Mouse (Mus musculus) thymus, postnatal 36 days (tissue): ENCODE results near the gene Tspan17.
"Not testable (repeated sequence)": the region's sequence is repeated elsewhere in the genome, so short reads cannot be mapped to it uniquely, and the experiment has no call there.

Experiments used
- DNase-seq, 2 experiments: peaks; one replicate each; pipeline ENCODE4 v3.0.0; 2022; ENCODE audit warnings: mixed read lengths in 2 of 2

Tspan17 gene

DNA sequence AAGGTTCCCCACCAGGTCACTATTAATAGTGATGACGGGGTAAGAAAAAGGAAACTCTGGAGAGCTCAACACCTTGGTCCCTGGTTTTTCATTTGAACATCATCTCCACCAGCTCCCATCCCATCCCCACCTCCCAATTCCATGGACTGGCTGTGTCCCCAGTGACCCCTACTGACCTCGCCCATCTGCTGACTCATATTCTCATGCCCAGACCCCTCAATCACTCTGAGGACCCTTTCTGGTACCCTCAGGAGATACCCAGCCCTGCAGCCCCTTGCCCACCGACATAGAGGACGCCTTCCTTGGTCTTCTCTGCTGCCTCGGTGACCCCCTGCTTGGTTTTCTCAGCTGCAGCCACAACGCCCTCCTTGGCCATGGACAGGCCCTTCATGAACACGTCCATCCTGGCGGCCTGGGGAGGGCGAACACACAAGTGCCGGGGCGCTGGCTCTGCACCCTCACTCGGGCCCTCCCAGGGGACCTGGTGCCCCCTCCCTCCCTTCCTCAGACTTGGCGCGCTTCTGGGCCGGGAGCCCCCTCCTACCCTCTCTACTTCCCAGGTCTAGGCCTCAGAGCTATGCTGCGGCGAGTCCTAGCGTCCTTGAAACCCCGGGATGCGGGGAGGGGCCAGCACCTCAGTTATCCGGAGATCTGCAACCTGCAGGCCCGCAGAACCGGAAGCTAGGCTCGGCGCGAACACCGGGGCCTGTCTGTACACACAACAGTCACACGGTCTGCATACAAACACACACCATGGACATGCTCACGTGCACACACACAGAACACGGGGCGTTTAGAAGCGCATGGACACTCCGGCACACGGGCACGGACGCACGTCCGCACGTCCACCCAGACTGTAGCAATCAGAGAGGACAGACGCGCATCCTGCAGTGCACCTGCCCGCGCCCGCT lies 23.6 kb upstream of the Tspan17 start:
- DNase-seq: no peak

DNA sequence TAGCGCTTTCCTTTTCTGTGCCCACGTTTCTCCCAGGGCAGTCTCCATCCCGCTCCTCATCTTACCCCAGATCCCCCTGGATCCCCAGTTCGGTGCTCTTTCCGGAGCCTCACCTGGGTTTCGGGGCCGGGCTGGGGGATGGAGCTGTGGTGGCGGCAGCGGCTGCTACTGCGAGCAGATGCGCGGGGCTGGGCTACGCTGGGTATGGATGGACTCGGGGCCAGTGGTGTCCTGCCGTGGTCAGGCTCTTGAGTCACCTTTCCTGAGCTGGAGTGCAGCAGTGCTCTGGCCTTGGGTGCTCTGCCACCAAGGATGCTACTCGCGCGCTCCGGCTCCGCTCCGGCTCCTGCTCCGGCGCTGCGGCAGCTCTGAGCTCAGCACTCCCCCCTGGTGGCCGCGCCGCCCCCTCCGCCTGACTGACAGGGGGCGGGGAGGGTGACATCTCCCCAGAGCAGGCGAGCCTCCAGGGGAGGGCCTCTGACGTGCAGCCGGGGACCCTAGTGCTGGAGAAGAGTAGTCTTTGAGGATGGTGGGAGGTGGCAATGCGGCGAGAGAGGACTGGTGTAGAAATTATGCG lies 22.9 kb upstream of the Tspan17 start, which contains the start of gene Sncb:
Gene Sncb (minus strand): TSS at position 404 of the 577 bp plus-strand sequence.
- DNase-seq: peak; percentile 67 to 71

DNA sequence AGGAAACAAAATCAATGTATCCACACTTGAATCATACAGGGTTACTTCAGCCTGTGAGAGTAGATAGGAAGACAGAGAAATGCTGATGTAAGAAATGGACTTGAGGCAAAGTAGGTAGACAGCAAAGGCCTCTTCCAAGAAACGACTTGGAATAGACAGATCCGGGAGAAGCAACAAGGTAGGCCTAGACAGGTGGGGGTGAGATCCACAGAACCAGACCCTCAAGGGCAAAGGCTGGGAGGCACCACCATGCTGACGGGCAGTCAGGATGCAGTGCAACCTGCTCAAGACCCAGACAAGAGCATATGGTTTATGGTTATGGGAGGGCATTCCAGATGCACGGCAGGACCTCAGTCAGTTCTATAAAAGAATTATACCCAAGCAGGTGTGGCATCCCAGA lies 22.2 kb upstream of the Tspan17 start:
- no peak for DNase-seq

DNA sequence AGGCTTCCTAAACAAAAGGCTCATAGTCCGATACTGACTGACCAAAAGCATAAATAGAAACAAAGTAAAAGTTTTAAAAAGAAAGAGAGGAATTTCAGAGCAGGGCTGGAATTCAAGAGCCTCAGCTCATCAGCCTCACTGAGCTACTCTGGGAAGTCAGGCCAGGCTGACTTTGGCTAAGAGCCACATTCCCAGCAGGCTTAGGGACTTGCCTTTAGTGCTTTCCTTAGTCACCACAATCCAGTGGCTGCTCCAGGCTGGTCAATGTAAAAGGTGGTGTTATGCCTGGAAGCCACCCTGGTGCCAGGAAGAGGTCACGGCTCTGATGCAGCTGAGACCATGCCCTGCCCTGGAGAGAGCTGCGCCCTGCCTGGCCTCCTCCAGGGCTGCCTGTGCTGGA lies 8.6 kb upstream of the Tspan17 start:
- no peak for DNase-seq

DNA sequence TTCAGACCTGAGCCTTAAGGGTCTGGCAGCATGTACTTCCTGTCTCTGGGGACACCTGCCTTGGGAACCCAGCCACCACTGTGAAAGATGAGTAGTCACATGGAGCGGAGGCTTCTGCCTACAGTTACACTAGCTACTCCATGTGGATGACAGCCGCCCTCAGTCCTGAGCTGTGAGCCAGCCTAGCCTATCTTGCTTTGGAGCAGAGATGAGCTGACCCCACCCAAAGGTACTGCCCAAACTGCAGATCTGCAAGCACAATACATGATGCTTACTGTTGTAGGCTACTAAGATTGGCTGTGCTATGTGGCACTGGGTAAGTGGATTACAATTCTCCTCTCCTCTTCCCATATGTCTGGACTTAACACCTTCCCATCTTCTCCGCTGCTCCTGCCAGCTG lies 8.1 kb upstream of the Tspan17 start:
- DNase-seq: no peak

DNA sequence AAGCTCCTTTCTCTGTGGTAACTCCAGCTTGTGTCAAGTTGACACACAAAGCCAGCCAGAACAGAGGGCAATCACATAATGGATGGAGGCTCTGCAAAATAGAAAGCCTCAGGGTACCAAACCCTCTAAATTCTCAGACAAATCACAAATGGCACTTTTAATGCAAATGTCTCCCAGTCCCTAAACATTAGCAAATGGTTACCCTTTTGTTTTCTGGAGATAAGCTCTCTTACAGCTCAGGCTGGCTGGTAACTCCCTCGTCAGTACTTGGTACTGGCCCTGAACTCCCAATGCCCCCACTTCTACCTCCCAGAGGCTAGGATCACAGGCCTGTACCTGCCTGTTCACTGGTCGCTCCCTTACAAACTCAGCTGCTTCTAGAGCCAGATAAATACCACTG lies 5.9 kb upstream of the Tspan17 start:
- no peak for DNase-seq

DNA sequence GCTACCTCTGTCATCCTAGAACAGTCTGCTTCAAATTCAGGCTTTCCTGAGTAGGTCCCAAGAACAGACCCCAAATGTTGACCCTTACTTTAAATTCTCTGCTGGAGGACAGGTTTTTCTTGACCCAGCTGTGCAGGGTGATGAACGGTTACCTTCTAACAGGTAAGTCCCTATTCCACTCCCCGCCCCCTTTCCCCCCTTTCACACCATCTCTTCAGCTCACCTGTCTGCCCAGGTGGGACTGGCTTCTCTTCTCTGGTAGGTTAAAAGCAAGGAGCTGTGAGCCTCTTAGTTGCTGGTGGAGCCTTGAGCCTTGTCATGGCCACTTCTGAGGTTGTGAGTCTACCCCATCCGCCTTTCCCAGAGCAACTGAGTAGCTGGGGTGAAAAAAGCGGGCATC lies 5.5 kb upstream of the Tspan17 start, which contains the start of gene Eif4e1b:
Gene Eif4e1b (plus strand): TSS at position 301 of the 400 bp plus-strand sequence.
- no peak for DNase-seq

DNA sequence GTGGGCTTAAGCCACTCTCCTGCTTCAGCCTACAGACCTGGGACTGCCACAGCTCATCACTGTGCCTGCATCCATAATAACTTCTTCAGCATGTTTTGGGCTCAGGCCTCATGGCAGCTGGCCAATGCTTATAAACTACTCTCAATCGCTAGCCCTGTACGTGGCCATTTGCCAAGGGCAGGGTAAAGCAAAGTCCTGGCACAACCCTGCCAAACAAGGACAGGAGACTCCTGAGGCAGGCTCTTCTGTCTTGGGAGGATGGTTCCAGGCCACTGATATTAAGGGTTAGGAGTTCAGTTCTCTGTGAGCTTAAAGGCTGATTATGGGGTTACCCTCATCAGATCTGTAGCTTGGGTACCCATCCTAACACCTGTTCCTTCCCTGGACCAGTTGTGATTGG lies 1.6 kb upstream of the Tspan17 start:
- not testable (repeated sequence) for DNase-seq

DNA sequence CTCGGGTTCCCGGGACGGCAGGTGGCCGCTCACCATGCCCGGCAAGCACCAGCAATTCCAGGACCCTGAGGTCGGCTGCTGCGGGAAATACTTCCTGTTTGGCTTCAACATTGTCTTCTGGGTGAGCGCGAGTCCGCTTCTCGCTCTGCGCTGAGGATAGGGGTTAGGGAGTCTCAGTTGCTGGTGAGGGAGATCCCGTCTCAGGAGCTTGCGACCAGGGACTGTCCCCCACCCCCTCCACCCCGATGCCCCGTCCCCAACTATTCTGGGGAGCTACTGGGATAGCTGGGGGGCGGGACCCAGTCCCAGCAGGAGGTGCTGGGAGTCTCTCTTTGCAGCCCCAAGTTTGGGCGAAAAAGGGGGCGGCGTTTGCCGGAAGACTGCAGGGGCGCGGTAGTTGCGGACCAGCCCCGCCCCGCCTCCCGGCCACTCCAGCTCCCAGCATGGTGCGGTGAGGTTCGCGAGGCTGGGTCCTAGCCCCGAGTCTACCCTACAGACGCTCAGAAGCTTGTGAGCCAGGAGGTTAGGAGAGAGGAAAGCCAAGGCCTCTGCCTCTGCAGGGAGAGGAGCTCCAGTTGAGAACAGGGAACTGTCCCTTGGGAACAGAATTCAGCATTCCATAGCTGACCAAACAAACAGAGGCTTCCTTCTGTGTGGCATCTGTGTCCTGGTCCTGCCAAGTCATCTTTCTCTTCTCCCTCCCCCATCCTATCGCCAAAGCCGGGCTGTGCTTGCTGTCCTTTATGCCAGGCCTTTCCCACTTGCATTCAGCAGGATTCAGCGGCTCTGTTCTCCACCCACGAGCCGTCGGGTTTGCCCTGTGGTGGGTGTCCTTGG lies 602 bp downstream of the Tspan17 start:
- no peak for DNase-seq

DNA sequence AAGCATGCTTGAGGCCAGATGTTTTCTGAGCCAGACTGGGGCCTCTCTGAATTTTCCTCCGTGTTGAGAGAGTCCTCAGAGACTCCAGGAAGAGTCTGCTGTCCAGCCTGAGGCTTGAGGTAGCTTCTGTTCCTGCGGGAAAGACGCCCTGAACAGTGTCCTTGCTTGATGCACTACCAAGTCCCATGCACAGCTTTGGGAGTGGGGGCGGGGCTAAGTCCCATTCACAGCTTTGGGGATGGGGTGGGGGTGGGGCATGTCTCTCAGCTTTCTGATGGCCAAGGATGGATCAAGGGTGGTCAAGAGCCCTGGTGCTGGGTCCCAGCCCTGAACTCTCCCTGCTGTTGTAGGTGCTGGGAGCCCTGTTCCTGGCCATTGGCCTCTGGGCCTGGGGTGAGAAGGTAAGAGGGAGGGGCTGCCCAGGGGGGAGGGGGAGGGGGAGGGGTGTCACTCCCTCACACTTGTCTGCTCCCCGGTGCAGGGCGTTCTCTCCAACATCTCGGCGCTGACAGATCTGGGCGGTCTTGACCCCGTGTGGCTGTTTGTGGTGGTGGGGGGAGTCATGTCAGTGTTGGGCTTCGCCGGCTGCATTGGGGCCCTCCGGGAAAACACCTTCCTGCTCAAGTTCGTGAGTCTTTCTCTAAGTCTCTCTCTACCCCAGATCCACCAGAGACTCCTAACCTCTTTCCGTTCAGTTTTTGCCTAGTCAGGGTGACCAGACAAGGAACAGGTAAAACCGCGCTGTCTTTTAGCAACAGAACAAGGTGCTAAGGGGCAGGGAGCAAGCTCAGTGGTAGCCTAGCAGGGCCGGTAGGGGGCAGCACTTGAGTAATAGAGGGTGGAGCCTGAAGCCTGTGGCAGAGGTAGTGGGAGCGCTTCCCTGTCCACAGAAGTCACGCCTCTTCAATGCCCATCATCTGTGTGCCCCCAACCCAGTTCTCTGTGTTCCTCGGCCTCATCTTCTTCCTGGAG lies 3.4 kb downstream of the Tspan17 start:
- no peak for DNase-seq

DNA sequence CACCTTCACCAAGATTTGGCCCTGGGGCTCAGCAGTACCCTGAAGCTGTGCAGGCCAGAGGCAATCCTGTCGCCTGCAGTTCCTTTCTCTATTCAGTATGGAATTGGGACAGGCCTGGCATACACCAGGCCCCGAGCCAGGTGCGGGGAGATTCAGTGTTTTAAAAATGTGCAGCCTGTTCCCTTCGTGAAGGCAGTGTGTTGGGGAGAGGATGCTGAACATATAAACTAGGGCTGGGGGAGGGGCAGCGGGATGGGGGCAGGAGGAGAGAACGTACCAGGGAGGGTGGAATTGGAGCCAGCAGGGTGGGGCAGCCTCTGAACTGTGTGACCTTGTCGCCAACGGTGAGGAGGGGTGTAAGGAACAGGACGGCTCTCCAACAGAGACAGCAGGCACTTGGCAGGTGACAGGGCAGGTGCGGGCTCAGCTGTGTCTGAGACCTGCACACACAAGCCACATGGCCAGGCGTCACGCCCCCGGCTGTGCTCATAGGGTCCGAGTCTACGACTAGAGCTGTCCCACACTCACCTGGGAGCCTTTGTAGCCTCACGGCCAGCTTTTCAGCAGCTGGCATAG lies 4.9 kb downstream of the Tspan17 start:
- no peak for DNase-seq

DNA sequence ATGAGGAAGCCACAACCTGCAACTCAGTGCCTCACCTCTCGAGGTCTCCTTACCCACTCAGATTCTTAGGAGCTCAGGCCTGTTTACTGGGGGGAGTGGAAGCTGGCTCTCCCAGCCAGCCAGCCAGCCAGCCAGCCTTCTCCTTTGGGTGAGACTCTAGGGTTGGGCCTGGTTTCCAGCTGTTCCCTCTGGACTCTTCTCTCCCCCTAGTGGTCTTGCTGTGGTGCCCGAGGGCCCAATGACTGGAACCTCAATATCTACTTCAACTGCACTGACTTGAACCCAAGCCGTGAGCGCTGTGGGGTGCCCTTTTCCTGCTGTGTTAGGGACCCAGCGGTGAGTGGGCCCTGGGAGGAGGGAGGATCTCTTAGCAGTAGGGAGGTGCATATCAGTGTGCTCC lies 5.7 kb downstream of the Tspan17 start:
- no peak for DNase-seq

DNA sequence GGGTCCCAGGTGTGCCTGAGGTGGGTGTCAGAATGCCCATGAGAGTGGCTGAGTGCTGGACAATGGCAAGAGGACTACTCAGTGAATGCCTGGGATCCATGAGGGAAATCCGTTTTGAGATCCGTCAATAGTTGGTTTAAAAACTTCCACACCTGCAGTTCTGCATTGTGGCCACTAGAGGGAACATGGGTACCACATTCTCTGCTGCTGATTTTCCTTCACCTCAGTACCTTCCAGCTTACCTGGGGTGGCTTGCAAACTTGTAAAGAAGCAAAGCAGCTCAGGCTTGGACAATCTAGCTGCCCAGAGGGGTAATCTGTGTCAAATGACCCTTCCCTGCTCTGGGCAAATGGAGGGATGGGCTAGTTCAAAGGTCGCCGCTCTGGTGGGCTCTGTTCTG lies 8.2 kb downstream of the Tspan17 start:
- DNase-seq: peak in 1 of 2 experiments; percentile 11

DNA sequence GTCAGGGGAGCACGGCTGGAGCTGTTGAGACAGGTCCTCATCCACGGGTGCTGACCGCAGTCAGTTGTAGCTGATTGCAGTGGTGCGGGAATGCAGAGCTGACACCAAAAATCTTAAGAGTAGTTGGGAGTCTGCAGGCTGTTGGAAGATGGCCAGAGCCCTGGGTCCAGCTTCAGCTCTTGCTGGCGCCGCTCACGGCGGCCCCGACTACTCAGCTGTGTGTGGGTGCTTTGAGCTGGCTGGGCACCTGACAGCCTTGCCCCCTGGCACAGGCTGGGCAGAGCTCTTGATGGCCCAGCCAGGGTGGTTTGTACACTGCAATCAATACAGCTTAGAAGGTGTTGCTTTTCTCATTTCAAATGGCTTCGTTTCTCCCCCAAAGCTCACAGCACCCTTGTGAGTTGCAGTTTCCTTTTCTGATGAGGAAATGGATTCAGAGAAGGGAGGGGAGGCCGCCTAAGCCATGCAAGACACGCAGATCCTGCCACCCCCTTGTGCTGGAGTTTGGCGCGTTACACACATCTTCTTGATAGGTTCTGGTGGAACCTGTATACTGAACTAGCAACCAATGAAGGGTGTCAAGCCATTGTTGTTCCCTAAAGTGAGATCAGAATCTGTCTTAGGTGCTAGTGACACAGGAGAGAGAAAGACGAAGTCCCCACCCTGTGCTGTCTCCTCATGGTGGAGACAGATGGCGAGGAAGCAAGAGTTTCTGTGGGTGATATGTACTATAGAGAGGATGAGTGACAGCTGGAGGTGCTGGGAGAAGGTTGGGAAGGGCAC lies 8.9 kb downstream of the Tspan17 start:
- DNase-seq: no peak

DNA sequence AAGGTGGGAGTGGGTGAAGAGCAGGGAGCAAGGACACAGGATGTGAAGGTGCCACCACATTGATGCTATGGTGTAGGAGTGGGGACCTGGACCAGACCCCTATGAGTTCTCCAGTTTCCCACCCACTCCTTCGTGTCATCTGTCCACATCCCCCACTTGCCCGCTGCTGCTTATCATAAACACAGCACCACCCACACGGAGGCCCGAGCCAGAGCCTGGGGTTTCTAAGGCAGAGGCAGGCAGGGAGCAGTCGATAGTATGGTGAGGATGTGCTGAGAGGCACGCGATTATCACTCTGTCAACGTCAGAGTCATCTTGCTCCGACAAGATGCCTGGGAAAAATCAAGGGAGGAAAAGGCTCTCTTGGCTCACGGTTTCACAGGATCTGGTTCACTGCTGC lies 9.6 kb downstream of the Tspan17 start:
- DNase-seq: no peak

DNA sequence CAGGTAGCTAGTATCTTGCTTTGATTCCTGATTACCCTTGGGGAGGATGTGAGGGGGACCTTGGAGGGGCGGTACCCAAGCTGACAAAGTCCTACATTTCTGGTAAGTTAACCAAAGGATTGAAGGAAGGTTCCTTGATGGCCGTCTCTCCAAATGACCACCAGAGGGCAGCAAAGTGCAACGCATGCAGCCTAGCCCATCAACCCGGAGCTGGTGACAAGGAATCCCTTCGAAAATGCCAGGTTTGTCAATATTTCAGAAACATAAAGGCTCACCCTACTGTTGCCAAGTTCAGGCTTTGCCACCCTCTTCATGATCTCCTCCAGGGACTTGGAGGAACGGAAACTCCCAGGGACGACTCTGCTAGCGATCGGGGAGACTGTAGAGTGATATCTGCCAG lies 10.5 kb downstream of the Tspan17 start:
- DNase-seq: peak; percentile 43

DNA sequence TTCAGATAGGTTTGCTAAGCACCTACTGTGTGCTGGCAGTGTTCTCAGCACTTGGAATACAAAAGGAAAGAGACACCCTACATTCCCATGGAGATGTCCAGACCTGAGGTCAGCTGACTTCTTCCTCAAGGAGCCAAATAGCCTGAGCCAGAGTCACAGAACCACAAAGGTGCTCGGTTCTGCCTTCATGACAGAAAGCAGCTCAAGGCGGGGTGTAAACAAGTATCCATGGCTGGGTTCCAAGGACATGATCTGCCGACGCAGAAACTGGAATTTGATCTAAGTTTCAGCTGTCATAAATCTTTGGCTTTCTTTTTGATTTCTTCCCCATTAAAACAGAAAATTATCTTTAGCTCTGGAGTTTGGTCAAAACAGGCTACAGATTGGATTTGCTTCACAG lies 11.0 kb downstream of the Tspan17 start:
- no peak for DNase-seq

DNA sequence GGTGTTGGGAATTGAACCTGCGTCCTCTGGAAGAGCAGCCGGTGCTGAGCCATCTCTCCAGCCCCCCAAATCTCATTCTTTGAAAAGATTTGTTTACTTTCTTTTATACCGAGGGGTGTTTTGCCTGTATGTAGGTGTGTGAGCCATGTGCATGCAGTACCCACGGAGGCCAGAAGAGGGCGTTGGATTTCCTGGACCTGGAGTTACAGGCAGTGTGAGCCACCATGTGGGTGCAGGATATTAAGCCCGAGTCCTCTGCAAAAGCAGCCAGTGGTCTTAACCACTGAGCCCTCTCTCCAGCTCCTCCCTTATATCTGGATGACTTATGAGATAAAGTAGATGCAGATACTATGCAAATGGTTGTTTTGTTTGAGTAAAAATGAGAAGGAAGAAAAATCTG lies 13.8 kb downstream of the Tspan17 start:
- DNase-seq: no peak

DNA sequence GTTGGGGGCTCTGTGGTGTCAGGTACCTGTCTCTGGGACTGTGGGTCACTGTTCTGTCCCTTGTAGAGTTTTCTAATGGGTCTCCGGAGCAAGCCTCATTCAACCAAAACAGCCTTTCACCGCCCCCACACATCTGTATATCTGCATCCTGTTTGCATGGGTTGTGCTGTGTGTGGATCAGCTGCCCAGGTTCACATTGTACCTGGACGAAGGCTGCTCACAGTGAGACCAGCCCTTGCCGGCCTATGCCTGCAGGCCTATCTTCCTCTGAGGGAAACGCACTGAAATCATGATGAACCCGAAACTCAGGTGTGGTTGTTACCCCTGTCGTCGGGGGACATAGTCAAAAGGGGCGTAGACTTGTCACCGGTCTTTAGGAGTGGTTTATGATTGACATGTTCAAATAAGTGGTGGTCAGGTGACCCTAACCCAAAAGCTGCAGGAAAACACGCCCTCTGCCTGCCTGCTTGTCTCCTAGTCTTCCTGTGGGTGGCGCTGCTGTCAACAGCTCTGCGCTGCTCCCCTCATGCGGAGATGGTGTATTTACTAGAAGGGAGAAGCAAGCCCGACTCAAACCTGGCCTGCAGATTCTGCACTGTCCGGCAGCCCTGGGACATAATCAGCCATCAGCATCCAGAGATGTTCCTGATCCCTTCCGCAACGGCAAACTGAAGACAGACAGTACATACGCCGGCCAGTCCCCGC lies 16.1 kb downstream of the Tspan17 start:
- no peak for DNase-seq

DNA sequence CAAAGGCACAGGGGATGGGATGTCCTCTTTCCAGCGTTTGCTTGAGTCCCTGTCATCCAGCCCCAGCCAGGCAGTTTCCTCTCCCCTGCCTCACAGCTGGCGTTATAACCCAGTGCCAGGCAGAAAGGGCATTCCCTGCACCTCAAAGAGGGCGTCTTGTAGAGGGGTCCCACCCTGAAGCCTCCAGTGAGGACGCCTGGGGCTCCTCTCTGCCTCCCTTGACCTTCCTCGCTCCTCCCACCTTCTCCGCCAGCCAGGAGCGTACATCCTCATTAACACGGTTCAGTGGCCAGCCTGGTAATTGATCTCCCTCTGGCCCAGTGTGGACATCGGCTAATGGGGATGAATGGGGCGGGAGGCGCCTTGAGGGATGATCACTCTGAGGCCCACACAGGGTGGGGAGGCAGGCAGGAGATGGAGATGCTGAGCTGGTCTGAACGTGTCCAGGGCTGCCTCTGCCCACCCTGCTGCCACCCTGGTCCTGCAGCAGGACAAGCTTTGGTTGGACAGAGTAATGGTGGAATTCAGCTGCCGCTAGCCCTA lies 17.3 kb downstream of the Tspan17 start:
- DNase-seq: no peak
